Mouse (Mus musculus) c-Kit-positive CD71-negative TER-119-negative erythroid progenitor cells, embryonic 14.5 days (primary cell): ENCODE measurements around the gene Nudt5.
"Not testable (repeated sequence)": the region's sequence is repeated elsewhere in the genome, so short reads cannot be mapped to it uniquely, and the experiment has no call there.

ENCODE experiments used
- DNase-seq: peaks from one replicate; pipeline ENCODE4 v3.0.0-alpha.2; 2013; ENCODE audit warnings: low read depth

The Nudt5 gene

DNA sequence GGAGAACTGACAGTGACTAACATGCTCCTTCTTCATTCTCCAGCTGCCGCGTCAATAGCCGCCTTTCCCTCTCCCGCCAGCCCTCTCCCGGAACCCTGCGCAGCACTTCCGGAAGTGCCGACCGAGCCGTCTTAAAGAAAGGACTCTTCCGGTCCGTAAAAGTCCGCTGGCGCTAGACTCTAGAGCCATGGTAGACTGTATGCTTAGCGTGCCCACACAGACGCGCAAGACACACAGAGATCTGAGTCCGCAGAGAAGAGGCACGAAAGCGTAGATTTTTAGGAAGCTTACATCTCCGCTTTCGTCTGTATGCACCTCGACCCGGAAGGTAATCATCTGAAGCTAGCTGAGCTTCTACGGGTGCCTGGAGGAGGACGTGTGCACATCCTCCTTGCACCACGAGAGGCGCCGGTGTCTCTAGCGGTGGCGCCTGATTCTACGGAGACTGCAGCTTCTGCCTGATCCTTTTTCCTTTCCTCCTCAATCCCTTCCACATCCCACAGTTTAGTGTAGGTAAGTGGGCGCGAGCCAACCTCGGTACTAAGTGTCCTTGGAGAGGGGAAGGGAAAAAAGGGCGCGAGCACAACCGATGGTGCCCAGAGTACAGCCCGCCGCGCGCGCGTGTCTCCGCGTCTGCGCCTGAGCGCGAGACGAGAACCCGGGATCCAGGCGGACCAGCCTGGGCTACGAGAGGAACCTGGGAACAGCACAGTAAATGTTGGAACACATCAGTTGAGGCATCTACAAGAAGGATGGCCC is at the start of gene Nudt5, which contains the start of gene Cdc123:
Gene Nudt5, plus strand, starts transcription at position 147 of the 759 bp plus-strand sequence.
Gene Cdc123, minus strand, starts transcription at position 292 of the 759 bp plus-strand sequence.
- DNase-seq = peak; percentile 79

DNA sequence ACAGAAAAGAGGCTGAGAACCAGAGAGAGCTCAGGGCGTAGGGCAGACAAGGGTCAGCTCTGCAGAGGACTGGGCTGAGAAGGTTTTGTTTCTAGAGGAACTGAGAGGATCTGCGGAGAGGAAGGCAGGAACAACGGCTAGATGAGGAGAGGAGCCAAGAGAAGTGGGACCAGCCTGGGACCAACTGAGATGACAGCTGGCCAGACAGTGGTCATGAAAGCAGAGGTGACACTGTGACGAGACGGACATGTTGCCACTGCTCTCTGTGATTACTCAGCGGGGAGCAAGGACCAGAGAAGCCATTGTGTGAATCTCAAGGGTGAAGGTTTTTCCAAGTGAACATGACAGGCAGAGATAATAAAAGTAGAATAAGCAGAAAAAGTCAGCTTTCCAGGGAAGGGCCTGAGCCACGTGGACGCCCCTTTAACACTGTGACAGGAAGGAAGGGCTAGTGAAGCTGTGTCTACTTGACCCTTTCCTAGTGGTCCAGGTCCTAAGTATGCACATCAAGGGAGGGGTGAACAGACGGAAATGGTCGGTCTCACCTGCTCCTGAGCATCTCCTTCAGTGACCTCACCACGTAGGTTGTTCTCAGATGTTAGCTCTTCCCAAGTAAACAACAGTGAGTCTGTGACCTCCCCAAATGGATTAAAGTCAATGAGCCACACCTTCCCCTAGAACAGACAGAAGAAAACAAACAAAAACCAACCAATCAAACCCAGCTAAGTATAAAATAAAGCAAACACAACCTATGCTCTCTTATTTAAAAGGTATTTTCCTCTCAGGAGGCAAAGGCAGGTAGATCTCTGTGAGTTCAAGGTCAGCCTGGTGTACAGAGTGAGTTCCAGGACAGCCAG is 46.8 kb upstream of the Nudt5 start:
- no peak for DNase-seq

DNA sequence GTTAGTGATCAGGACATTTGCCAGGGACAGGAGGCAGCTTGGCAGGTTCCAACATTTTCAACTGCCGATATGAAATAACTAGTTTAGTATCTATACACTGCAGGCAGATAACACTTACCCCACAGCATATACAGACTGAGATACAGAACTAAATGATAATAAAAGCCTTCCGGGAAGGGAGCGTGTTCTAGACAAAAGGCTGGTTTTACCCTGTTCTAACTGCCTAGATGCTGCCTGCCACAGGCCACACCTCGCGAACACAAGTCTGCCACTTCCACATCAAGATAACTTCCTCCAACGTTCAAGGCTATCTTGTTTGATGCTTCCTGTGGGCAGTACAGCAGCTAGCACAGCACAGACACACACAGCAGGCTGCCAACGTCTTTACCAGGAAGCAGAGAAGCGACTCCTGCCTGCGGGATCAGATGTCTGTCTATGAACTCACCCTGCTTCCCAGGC is 43.6 kb upstream of the Nudt5 start:
- no peak for DNase-seq

DNA sequence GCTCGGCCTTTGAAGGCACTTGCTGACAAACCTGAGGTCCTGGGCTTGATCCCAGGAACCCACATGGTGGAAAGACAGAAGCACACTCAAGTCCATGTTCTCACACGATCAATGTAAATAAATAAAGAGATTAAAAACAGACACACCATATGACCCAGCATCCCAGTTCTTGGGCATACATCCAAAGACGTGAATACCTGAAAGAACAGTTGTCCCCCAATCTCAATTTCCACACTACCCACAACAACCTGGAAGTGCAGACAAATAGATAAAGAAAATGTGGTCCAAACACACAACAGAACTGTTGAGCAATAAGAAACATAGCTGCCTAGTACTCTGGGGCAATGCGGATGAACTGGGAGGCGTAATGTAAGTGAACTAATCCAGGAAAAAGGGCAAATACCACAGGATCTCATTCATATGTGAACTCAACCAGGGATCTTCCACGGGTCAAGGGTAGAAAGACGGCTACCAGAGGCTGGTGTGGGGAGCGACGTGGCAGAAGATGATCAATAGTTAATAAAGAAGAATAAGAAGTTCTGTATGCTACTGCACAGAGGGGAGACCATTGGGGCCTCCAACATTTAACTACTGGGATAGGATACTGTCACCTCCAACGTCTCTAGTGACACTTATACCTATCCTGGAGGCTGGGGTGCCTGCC is 42.8 kb upstream of the Nudt5 start:
- no peak for DNase-seq

DNA sequence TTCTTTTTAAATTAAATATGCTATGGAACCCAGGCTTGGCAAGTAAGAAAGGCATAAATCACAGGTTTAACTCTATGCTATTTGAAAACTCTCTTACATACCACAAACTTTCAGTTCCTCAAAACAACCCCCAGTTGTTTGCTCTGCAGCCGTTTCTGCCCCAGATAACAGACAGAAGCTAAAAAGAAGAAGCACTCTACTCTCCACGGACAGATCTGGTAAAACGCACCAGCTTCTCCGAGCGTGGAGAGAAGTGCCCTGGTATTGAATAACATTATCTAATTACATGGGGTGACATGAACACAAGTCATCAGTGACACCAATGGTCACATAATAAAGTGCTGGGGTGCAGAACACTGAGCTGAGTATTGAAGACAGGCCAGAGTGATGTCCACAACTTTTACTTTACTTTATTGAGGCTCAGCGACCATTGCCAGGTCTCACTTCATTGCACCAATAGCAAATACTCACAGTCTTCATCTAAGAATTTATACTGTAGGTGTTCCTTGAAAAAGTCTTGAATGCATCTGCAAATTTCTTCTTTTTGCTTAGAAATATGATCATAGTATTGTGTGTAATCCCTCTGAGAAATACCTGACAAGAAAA is 40.3 kb upstream of the Nudt5 start:
- no peak for DNase-seq

DNA sequence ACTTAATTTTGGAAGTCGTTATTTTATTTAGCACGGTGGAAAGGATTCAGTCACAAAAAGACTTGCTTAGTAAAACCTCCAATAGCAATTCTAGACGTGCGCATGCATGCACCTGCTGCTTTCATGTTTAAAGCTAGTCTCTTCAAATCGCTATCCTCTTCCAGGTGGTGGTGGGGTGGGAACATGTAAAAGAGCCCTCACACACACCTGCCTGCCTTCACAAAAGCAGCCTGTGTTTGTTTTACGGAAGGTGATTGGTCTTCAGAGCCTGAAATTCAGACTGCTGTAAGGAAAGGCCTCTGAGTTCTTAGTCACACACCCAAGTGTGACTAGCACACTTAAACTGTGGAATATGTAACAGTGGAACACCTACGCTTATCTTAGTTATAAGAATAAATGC is 39.6 kb upstream of the Nudt5 start:
- no peak for DNase-seq

DNA sequence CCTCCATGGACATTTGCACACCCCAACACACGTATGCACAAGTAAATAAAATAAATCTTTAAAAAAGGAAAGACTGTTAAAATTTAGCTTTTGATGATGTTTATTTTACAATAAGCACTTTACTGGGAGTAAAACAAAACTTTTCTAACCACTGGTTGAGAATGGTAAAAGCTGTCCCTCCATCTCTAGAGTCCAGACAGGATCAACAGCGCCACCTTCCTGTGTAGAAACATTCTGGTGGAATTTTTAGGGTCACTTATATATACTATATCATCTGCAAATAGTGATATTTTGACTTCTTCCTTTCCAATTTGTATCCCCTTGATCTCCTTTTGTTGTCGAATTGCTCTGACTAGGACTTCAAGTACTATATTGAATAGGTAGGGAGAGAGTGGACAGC is 38.6 kb upstream of the Nudt5 start:
- DNase-seq = not testable (repeated sequence)

DNA sequence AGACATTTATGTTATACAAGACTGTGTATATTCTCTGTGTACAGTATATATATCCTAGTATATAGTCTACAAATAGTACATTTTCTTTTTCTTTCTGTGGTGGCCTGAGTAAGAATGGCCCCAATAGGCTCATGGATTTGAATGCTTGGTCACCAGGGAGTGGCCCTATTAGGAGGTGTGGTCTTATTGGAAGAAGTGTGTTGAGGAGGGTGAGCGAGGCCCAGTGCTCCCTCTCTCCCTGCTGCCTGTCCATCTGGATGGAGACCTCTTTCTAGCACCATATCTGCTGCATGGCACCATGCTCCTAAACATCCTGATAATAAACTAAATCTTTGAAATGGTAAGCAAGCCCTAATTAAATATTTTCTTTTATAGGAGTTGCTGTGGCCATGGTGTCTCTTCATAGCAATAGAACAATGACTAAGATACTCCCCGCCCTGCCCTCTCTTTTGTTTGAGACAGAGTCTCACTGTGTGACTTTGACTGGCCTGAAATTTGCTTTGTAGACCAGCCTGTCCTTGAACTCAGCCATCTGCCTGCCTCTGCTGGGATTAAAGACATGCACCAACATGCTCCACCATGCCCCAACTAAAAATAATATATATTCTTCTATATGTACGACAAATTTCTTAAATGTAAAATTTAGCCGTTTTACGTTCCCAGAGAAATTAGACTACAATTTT is 34.6 kb upstream of the Nudt5 start:
- DNase-seq = no peak

DNA sequence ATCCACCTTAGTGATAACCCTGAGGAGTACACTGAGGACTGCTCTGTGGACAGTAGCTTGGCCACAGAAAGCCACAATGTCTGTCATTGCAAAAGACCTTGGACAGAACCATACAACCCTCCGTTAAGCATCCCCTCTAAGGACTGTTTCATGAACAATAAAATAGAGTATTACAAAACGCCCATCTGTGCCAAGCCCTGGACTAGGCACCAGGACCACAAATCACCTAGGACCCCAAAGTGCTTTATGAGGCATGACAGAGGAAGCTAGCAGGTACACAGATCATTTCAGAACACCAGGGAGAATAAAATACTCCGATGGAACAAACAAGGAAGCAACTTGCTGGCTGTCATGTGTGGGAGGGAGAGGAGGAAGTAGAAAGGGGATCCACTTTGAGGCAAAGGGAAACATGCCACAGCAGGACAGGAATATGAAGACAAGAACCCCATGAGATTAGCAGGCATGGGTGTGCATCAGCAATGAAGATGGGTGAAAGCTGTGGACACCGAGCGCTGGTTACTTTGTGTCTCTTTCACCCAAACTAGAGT is 33.5 kb upstream of the Nudt5 start:
- DNase-seq = no peak

DNA sequence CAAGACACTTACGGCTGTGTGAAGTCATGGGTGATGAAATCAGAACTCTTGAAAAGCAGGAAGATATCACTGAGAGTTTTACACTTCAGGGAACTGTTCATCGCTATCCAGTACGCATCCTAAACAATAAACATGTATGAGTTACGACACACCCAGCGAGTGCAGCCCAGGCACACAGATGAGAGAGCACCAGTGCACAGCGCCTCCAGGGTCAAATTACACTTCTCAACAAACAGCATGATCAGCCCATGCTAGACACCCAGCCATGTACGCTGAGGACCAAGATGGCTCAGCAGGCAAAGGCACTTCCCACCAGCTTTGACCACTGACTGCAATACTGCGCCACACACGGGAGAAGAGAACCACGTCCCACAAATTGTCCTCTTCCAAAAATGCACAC is 23.6 kb upstream of the Nudt5 start:
- DNase-seq = no peak

DNA sequence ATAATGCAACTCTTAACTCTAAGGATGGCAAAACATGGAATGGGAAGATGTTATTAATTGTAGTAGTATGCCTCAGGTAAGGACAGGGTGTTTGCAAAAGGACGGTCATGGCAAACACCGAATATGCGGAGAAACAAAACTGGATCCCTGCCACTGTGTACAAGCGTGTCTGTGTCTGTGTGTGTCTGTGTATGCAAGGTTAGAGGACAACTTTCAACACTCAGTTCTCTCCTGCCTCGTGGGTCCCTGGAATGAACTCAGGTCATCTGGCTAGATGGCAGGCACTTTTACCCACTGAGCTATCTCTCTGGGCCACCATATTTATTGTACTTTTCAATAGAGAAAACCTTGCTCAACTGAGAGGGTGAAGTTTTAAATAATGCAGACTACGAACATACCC is 22.4 kb upstream of the Nudt5 start:
- no peak for DNase-seq

DNA sequence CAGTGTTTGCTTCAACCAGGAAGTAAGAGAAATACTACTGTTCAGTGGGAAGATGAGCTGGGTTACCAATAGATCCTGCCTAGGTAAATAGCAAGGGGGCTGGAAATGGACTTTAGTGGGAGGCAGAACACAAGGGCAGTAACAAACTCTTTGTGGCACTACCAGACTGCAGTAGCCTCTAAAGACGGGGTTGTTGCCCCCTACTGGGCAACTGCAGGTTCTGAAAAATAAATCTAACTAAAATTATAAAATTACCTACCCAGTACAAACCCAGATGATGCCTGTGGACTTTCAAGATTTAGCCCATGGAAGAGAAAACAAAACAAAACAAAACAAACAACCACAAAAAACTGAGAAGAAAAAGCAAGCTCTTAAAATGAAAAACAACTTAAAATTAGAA is 20.6 kb upstream of the Nudt5 start:
- no peak for DNase-seq

DNA sequence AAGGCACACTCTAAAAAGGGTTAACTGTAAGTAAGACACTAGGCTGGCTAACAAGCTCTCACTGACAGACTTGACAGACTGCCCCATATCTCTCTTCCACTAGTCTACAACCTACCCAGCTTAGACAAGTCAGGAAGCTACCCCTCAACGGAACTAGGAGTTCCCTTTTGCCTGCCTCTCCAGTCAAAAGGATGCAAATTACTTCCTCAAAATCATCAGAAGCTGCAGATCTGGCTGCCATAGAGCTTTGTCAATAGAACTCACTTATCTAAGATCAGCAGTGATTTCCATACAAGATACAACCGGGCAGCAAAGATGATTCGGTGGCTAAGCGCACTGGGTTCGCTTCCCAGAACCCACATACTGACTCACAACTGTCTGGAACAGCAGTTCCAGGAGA is 20.1 kb upstream of the Nudt5 start:
- no peak for DNase-seq

DNA sequence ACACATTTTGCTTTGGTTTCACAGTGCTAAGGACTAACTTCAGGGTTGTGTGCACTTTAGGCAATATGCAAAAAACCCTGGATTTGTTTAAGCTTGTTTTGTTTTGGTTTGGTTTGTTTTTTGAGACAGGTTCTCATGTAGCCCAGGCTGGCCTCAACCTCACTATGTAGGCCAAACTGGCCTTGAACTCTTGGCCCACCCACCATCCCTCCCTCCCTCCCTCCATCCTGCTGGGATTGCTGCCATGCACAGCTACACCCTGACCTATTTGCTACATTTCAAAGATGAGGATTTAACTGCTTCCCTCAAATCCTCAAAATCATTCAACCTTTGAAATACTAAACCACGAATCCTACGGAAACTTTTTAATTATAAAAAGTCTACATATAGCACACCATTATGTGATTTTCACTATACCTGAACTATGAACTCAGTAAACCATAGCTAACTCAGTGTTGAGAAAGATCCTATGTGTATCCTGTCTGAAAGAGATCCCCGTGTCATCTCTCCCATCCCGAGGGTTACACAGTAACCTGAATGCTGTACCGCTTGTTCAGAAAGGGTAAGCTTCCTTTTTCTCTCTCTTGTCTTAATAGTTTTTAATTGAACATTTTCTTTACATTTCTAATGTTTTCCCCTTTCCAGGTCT is 19.4 kb upstream of the Nudt5 start:
- DNase-seq = no peak

DNA sequence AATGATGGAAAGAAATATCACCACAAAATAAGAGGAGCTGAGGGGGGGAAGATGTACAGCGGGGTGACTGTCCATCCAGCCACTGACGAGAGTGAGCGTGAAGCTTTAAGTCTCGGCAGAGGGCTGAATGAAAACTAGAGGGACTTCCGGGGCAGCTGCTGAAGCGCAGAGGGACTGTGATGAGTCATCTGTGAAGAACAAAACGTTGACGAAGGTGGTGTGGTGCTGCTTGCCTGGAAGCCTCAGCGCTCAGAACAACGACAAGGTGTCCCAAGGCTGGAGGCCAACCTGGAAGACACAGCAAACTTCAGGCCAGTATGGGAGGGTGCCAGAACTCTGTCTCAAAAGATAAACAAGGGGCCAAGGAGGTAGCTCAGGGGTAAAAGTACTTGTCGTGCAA is 4.0 kb upstream of the Nudt5 start:
- no peak for DNase-seq

DNA sequence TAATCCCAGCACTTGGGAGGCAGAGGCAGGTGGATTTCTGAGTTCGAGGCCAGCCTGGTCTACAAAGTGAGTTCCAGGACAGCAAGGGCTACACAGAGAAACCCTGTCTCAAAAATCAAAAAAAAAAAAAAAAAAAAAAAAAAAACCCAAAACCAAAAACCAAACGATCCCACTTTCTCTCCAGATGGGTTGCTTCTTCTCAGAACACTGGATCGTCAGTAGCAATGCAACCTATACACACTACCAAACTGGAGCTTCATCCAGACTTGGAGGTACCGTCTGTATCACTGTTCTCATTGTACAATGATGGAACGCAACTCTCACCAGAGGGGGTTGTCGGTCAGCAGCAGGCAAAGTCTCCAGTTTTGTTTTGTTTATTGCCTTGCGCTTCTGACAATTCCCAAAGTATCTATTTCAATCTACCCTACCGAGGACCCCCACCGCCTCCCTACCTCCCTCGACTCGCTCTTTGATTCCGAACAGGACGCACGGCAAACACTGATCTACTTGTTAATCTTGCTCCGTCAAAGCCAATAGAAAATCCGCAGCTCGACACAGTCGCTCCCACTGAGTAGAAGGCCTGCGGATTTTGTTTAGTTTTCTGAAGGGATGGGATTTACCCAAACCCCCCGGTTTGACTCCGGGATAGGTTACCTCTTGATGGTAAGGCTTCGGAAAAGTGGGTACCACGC is 492 bp upstream of the Nudt5 start:
- DNase-seq = peak; percentile 4

DNA sequence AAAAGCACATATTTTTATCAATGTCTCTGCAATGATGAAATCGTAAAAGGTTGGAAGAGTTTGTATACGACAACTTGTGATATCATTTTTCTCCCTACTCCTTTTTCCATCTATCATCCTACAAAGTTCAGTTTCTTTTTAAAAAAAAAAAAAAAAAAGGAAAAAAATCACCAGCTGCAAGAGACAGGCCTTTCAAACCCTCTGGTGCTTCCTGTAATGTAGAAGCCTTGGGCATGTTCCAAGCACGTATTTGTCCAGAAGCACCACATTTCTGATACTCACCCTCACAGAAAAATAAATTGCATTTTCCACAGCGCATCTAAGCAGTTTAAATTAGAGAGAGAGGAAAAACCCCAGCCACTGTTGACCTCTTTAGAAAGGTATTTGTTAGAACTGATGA is 1.0 kb downstream of the Nudt5 start:
- no peak for DNase-seq

DNA sequence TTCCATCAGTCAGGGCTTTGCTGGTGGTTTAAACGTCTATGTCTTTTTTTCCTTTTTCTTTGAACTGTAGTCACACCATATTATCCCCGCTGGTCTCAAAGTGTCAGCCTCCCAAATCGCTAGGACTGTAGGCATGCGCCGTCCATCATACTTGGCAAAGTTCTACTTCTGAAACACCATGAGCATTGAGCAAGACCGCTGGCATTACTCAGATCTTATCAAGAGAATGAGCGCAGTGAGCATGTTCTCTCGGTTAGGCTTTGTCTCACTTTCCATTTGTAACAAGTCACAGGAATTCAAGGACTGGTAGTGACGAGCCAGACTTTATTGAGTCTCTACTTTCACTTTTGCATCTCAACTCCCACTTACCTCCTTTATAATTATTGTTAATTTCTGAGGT is 6.3 kb downstream of the Nudt5 start:
- no peak for DNase-seq

DNA sequence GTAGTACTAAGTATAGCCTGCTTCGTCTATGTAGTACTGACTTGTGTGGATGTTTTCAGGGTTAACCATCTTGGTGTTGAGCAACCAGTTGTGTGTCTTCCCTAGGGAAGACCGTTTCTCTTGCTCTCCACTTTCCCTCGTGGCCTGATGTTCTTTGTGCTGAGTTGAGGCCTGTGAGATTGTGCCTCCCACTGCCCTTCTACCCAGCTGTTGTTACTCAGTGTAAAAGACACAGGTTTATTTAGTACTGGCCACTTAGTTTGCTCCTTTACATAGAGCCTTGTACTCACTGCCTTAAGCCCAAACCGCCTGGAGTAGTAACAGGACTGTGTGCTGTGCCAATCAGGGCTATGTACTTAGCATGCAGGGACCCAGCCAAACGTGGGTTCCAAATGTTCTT is 7.0 kb downstream of the Nudt5 start:
- DNase-seq = no peak

DNA sequence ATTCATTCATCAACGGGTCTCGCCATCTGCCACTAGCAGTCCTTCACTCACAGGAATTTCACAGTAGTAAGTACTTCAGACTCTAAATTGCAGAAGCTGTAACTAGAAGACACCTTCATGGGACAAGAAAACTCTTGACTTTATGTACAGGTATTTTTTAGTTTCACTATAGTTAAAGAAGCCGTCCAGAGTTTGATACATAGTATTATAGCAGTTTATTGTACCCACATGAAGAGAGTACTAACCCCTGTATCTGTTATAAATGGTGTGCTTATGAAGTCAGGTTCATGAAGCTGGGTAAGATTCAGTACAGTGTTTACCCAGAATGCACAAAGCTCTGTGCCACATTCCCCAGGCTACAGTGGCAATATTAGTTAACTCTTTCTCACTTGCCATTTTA is 18.0 kb downstream of the Nudt5 start, which contains the start of gene Gm13199:
Gene Gm13199, minus strand, starts transcription at position 101 of the 400 bp plus-strand sequence.
- DNase-seq = no peak
